ENCODE assay signal across 9 mouse cellular contexts in the genomic region with DNA sequence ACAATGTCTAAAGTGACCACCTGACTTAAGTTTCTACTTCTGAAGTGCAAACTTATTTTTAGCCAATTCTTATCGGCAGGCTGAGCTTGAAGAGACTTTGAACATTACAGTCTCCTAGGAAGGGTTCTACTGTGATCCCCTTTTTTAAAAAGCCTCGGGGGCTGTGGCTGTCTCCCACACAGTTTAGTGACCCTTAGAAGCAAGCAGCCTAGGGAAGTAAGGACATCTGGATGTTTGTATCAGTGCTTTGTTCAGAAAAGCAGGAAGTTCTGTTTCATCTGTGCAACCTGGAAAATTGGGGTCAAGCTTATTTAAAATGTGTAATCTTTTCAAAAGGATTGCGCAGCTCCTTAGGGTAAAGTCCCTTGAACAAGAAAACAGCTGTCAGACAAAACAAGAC. TPM values are rescaled to one million over a fixed set of nuclear protein-coding genes. Genes with fewer than 3 reads are reported as not detected.
DNase-seq lines count a peak whose midpoint lies in the region; ATAC-seq and TF ChIP-seq lines count a peak whose summit lies in the region.
"Had no signal": no experiment of that assay in that cellular context is flagged by ENCODE, and none has a peak within 500 bp of the region (broad histone marks: within the 10 kb centered on the region; RNA-seq: fewer than 3 reads in every experiment).

No protein-coding gene starts in this region.

- no peak for TF ChIP-seq EP300 in stomach, postnatal 0 days (optimal IDR thresholded peaks at IDR 0.05)

- no peaks in the 10 kb centered on the region for H3K27me3 ChIP-seq in midbrain, embryonic 12.5 days
- no peaks in the 10 kb centered on the region for H3K27me3 ChIP-seq in midbrain, embryonic 11.5 days (ENCODE audit: control insufficient read depth, insufficient read depth, low read length)
- no peaks in the 10 kb centered on the region for H3K27me3 ChIP-seq in intestine, embryonic 15.5 days (replicated peaks)
- no peaks in the 10 kb centered on the region for H3K27me3 ChIP-seq in stomach, postnatal 0 days (ENCODE audit: control insufficient read depth, insufficient read depth, low read length)
- H3K27me3 ChIP-seq: liver, embryonic 15.5 days had no signal

- no peak for TF ChIP-seq CTCF in gastrocnemius, adult 2 months (IDR thresholded peaks at IDR 0.05)
- TF ChIP-seq CTCF in stomach, postnatal 0 days (IDR thresholded peaks at IDR 0.05; ENCODE audit: low read depth), result no peak

- 20% methylated on average over 3 of the region's 3 CpGs for WGBS in midbrain, embryonic 12.5 days
- 39% methylated on average over 3 of the region's 3 CpGs for WGBS in midbrain, embryonic 11.5 days
- WGBS in intestine, embryonic 15.5 days, result 43% methylated on average over 3 of the region's 3 CpGs
- WGBS in stomach, postnatal 0 days, result 29% methylated on average over 3 of the region's 3 CpGs

- no peak for DNase-seq in gastrocnemius, adult 2 months
- no peak for DNase-seq in gastrocnemius, postnatal 25 days
- no peak for DNase-seq in midbrain, embryonic 11.5 days (ENCODE audit: low spot score, missing footprints)
- no peak for DNase-seq in stomach, postnatal 0 days (ENCODE audit: low spot score)
- no peak for DNase-seq in spleen, adult 12 weeks (ENCODE audit: low spot score)
- DNase-seq in layer of hippocampus, postnatal 25 days (ENCODE audit: extremely low spot score in 1 of 2, low spot score in 1 of 2), result no peak

- peaks cover 10% of the 10 kb centered on the region for H3K4me1 ChIP-seq in midbrain, embryonic 12.5 days
- 0 out of 2 replicates have a peak, but pooled peaks cover 3% of the 10 kb centered on the region for H3K4me1 ChIP-seq in midbrain, embryonic 11.5 days (ENCODE audit: control insufficient read depth, insufficient read depth, low read length)
- H3K4me1 ChIP-seq in intestine, embryonic 15.5 days (replicated peaks), result peaks cover 12% of the 10 kb centered on the region
- no peaks in the 10 kb centered on the region for H3K4me1 ChIP-seq in stomach, postnatal 0 days (replicated peaks; ENCODE audit: control insufficient read depth, insufficient read depth)

- intact Hi-C loops in gastrocnemius, adult 2 months (cut with DNase I), result no loop called here

- no peaks in the 10 kb centered on the region for H3K9me3 ChIP-seq in midbrain, embryonic 12.5 days
- no peaks in the 10 kb centered on the region for H3K9me3 ChIP-seq in midbrain, embryonic 11.5 days (ENCODE audit: control insufficient read depth, low read length)
- H3K9me3 ChIP-seq in intestine, embryonic 15.5 days, result no peaks in the 10 kb centered on the region
- H3K9me3 ChIP-seq in stomach, postnatal 0 days (ENCODE audit: control insufficient read depth, low read length), result no peaks in the 10 kb centered on the region
- H3K9me3 ChIP-seq: liver, embryonic 15.5 days had no signal

- H3K4me2 ChIP-seq in midbrain, embryonic 12.5 days (replicated peaks), result peak overlapping the region; percentile 2; the same call in 1 of the 2 replicates
- H3K4me2 ChIP-seq in midbrain, embryonic 11.5 days, result no peak overlapping the region
- peak overlapping the region; percentile 43; the same call in 1 of the 2 replicates for H3K4me2 ChIP-seq in intestine, embryonic 15.5 days (replicated peaks)
- 0 out of 2 replicates have a peak overlapping the region, but pooled peaks have one; percentile 4 for H3K4me2 ChIP-seq in stomach, postnatal 0 days (replicated peaks; ENCODE audit: low read depth)
- H3K4me2 ChIP-seq: liver, embryonic 15.5 days had no signal

- peak overlapping the region; percentile 50 for H3K27ac ChIP-seq in gastrocnemius, adult 2 months
- peak overlapping the region; percentile 40; the same call in 1 of the 2 replicates for H3K27ac ChIP-seq in midbrain, embryonic 12.5 days (replicated peaks)
- H3K27ac ChIP-seq in midbrain, embryonic 11.5 days (ENCODE audit: low read depth, low read length), result no peak overlapping the region
- peak overlapping the region; percentile 56; the same call in 1 of the 2 replicates for H3K27ac ChIP-seq in intestine, embryonic 15.5 days
- no peak overlapping the region for H3K27ac ChIP-seq in stomach, postnatal 0 days (replicated peaks)
- H3K27ac ChIP-seq: liver, embryonic 15.5 days had no signal

- no peak overlapping the region for H3K9ac ChIP-seq in midbrain, embryonic 12.5 days (replicated peaks)
- H3K9ac ChIP-seq in midbrain, embryonic 11.5 days (ENCODE audit: low read length), result no peak overlapping the region
- no peak overlapping the region for H3K9ac ChIP-seq in intestine, embryonic 15.5 days
- no peak overlapping the region for H3K9ac ChIP-seq in stomach, postnatal 0 days (ENCODE audit: low read length)
- H3K9ac ChIP-seq: liver, embryonic 15.5 days had no signal

- ATAC-seq in midbrain, embryonic 12.5 days (ENCODE audit: low FRiP score, low read depth), result no peak
- ATAC-seq in midbrain, embryonic 11.5 days (ENCODE audit: low FRiP score), result no peak
- no peak for ATAC-seq in intestine, embryonic 15.5 days
- ATAC-seq in stomach, postnatal 0 days (ENCODE audit: low FRiP score, low TSS enrichment), result no peak

- H3K4me3 ChIP-seq in gastrocnemius, adult 2 months, result peak overlapping the region; percentile 59
- no peak overlapping the region for H3K4me3 ChIP-seq in midbrain, embryonic 12.5 days
- no peak overlapping the region for H3K4me3 ChIP-seq in midbrain, embryonic 11.5 days (ENCODE audit: low read depth, low read length)
- no peak overlapping the region for H3K4me3 ChIP-seq in intestine, embryonic 15.5 days (replicated peaks)
- H3K4me3 ChIP-seq in stomach, postnatal 0 days (ENCODE audit: low read depth, low read length), result no peak overlapping the region
- H3K4me3 ChIP-seq: liver, embryonic 15.5 days had no signal

- no peaks in the 10 kb centered on the region for H3K36me3 ChIP-seq in midbrain, embryonic 12.5 days
- no peaks in the 10 kb centered on the region for H3K36me3 ChIP-seq in midbrain, embryonic 11.5 days (ENCODE audit: control insufficient read depth, insufficient read depth, low read length)
- no peaks in the 10 kb centered on the region for H3K36me3 ChIP-seq in intestine, embryonic 15.5 days
- H3K36me3 ChIP-seq in stomach, postnatal 0 days (ENCODE audit: control insufficient read depth, insufficient read depth, low read length), result no peaks in the 10 kb centered on the region
- H3K36me3 ChIP-seq: liver, embryonic 15.5 days had no signal

RNA-seq across cellular contexts. Expression of a gene that starts 12.6 kb away (rescaled TPM):
- 10 to 100 TPM; 21.5 to 40.7 TPM for total RNA-seq in gastrocnemius, adult 2 months (2021)
- 10 to 100 TPM in 1 of 2 experiments, 1 to 10 TPM in 1; 9.9 to 13.5 TPM for total RNA-seq in gastrocnemius, postnatal 25 days (2021)
- 4.9 and 7.3 TPM in 2 replicates for polyA plus RNA-seq in midbrain, embryonic 12.5 days (2016; fragmentation: Nextera tagmentation; extraction: Ambion mirVana)
- polyA plus RNA-seq in midbrain, embryonic 11.5 days (2014; fragmentation: Nextera tagmentation; extraction: Ambion mirVana), result 3.7 and 4.0 TPM in 2 replicates
- polyA plus RNA-seq in intestine, embryonic 15.5 days (2015; fragmentation: Nextera tagmentation; extraction: Ambion mirVana), result 12.0 and 12.7 TPM in 2 replicates
- 9.1 and 9.6 TPM in 2 replicates for polyA plus RNA-seq in stomach, postnatal 0 days (2015; fragmentation: Nextera tagmentation; extraction: Ambion mirVana)
- 100 to 1,000 TPM in 1 of 2 experiments, 10 to 100 TPM in 1; 98.5 to 111 TPM for total RNA-seq in layer of hippocampus, postnatal 25 days (2021)

RNA-seq across cellular contexts. Expression of a gene that starts 37.0 kb away (rescaled TPM):
- not detected for total RNA-seq in gastrocnemius, adult 2 months (2021)
- total RNA-seq in gastrocnemius, postnatal 25 days (2021), result not detected
- polyA plus RNA-seq in midbrain, embryonic 12.5 days (2016; fragmentation: Nextera tagmentation; extraction: Ambion mirVana), result not detected in 2 replicates
- polyA plus RNA-seq in midbrain, embryonic 11.5 days (2014; fragmentation: Nextera tagmentation; extraction: Ambion mirVana), result 0.16 and 0.25 TPM in 2 replicates
- polyA plus RNA-seq in intestine, embryonic 15.5 days (2015; fragmentation: Nextera tagmentation; extraction: Ambion mirVana), result 0.18 TPM in 1 of 2 replicates, not detected in the other
- not detected in 2 replicates for polyA plus RNA-seq in stomach, postnatal 0 days (2015; fragmentation: Nextera tagmentation; extraction: Ambion mirVana)
- under 1 TPM; 0.38 to 0.42 TPM for total RNA-seq in layer of hippocampus, postnatal 25 days (2021)
- polyA plus RNA-seq: liver, embryonic 15.5 days had no signal

RNA-seq across cellular contexts. Expression of a gene that starts 49.6 kb away (rescaled TPM):
- total RNA-seq in gastrocnemius, adult 2 months (2021), result under 1 TPM; 0.03 TPM
- not detected for total RNA-seq in gastrocnemius, postnatal 25 days (2021)
- 0.26 TPM in 1 of 2 replicates, not detected in the other for polyA plus RNA-seq in midbrain, embryonic 12.5 days (2016; fragmentation: Nextera tagmentation; extraction: Ambion mirVana)
- polyA plus RNA-seq in midbrain, embryonic 11.5 days (2014; fragmentation: Nextera tagmentation; extraction: Ambion mirVana), result not detected in 2 replicates
- 0.46 and 0.73 TPM in 2 replicates for polyA plus RNA-seq in intestine, embryonic 15.5 days (2015; fragmentation: Nextera tagmentation; extraction: Ambion mirVana)
- 0.08 TPM in 1 of 2 replicates, not detected in the other for polyA plus RNA-seq in stomach, postnatal 0 days (2015; fragmentation: Nextera tagmentation; extraction: Ambion mirVana)
- total RNA-seq in layer of hippocampus, postnatal 25 days (2021), result under 1 TPM; 0.20 to 0.33 TPM
- polyA plus RNA-seq: liver, embryonic 15.5 days had no signal

Comparison
In these comparisons a context has a peak if more than half of its experiments do, and no peak if none do; other contexts are left out.
1. H3K27ac ChIP-seq: peak in gastrocnemius, adult 2 months (single experiment), midbrain, embryonic 12.5 days (single experiment) and intestine, embryonic 15.5 days (single experiment); none in midbrain, embryonic 11.5 days (single experiment) and stomach, postnatal 0 days (single experiment).